Mouse (Mus musculus): ENCODE measurements around the gene Tpcn1.

DNA sequence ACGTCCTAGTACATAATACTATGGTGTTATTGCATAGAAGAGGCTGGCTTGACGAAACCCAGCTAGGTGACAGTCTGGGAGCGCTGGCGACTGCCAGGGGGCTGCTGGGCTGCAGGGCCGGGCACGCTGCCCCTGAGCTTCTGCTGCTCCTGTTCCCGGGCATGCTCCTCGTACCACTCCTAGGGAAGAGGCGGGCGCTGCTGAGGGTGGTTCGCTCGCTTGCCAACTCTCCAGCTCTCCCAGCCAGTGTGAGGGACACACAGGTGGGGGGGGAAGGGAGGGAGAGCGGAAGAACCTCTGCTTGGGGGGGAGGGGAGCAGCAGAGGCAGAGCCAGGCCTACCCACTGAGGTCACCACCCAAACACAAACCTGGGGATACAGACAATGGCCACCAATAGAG lies 52.4 kb downstream of the Tpcn1 start:
- TF ChIP-seq MAFK (IDR thresholded peaks at IDR 0.05; ENCODE audit: insufficient read depth, low read depth, low read length) (no peak), CHD2 (IDR thresholded peaks at IDR 0.05; ENCODE audit: low read depth, low read length) (no peak), ZC3H11A (IDR thresholded peaks at IDR 0.05; ENCODE audit: borderline replicate concordance, low read depth, low read length) (no peak), HCFC1 (IDR thresholded peaks at IDR 0.05; ENCODE audit: borderline replicate concordance, insufficient read depth, low read length) (no peak), ZNF384 (IDR thresholded peaks at IDR 0.05; ENCODE audit: low read depth, low read length) (no peak)
